Mouse (Mus musculus): ENCODE results near the gene Stox2. TPM values are rescaled to one million over a fixed set of nuclear protein-coding genes. Genes with fewer than 3 reads are reported as not detected.

The Stox2 gene
- total and polyA plus RNA-seq, 3 experiments: under 0.01 TPM; not detected in 2

GRCm38 (mm10) chr8:47154521-47154920, 291.6 kb downstream of the Stox2 start:
- Histone ChIP-seq H3K9me3 (replicated peaks; ENCODE audit: insufficient read depth, low read length) (no peaks in the 10 kb centered on the region), H3K27me3 (ENCODE audit: control insufficient read depth in 1 of 2, insufficient read depth in 2 of 2, low read length in 2 of 2) (no peaks in the 10 kb centered on the region), H3K9ac (ENCODE audit: control insufficient read depth, low read depth, low read length, poor library complexity, severe bottlenecking) (no peak overlapping the region), H3K27ac (ENCODE audit: control insufficient read depth, low read depth, low read length) (no peak overlapping the region), H3K79me2 (ENCODE audit: control insufficient read depth, insufficient read depth, low read length, poor library complexity) (no peaks in the 10 kb centered on the region), H3K4me1 (ENCODE audit: control insufficient read depth in 1 of 2, insufficient read depth in 2 of 2, low read length in 2 of 2) (no peaks in the 10 kb centered on the region), H3K4me3 (ENCODE audit: control insufficient read depth in 1 of 2, insufficient read depth in 1 of 2, low read depth in 2 of 2, low read length in 2 of 2) (no peak overlapping the region), H3K36me3 (ENCODE audit: control insufficient read depth in 1 of 2, insufficient read depth in 2 of 2, low read length in 2 of 2) (no peaks in the 10 kb centered on the region)
- peak; percentile 13 for DNase-seq (ENCODE audit: low read depth, low spot score)
- TF ChIP-seq MXI1 (IDR thresholded peaks at IDR 0.05; ENCODE audit: low read depth, low read length): no peak
- peak; percentile 31 to 42 (median 36); a peak in 4 of 6 replicates for TF ChIP-seq CTCF (IDR thresholded peaks at IDR 0.05 in 2 of 3, conservative IDR thresholded peaks at IDR 0.05 in 1 of 3; ENCODE audit: control insufficient read depth in 1 of 3, insufficient read depth in 1 of 3, low read depth in 2 of 3, low read length in 3 of 3, poor library complexity in 1 of 3, severe bottlenecking in 1 of 3)
- TF ChIP-seq SIN3A (IDR thresholded peaks at IDR 0.05; ENCODE audit: low read length): no peak
- no peak for TF ChIP-seq RCOR1 (IDR thresholded peaks at IDR 0.05; ENCODE audit: low read depth, low read length)
- peak; percentile 24; the same call in 1 of the 2 replicates for TF ChIP-seq SMC3 (IDR thresholded peaks at IDR 0.05; ENCODE audit: low read depth, low read length)
- no peak for TF ChIP-seq MYC (IDR thresholded peaks at IDR 0.05; ENCODE audit: low read depth, low read length)
- peak; percentile 8 for TF ChIP-seq RAD21 (IDR thresholded peaks at IDR 0.05; ENCODE audit: low read depth, low read length)

GRCm38 (mm10) chr8:47145258-47145657, 300.9 kb downstream of the Stox2 start:
- Histone ChIP-seq H3K4me3 (ENCODE audit: control insufficient read depth in 1 of 2, insufficient read depth in 1 of 2, low read depth in 2 of 2, low read length in 2 of 2) (no peak overlapping the region), H3K4me1 (ENCODE audit: control insufficient read depth in 1 of 2, insufficient read depth in 2 of 2, low read length in 2 of 2) (no peaks in the 10 kb centered on the region), H3K27me3 (ENCODE audit: control insufficient read depth in 1 of 2, insufficient read depth in 2 of 2, low read length in 2 of 2) (no peaks in the 10 kb centered on the region), H3K36me3 (ENCODE audit: control insufficient read depth in 1 of 2, insufficient read depth in 2 of 2, low read length in 2 of 2) (no peaks in the 10 kb centered on the region), H3K9ac (ENCODE audit: control insufficient read depth, low read depth, low read length, poor library complexity, severe bottlenecking) (no peak overlapping the region), H3K27ac (ENCODE audit: control insufficient read depth, low read depth, low read length) (no peak overlapping the region), H3K79me2 (ENCODE audit: control insufficient read depth, insufficient read depth, low read length, poor library complexity) (no peaks in the 10 kb centered on the region), H3K9me3 (replicated peaks; ENCODE audit: insufficient read depth, low read length) (no peaks in the 10 kb centered on the region)
- DNase-seq (ENCODE audit: low read depth, low spot score): no peak
- TF ChIP-seq CHD2 (IDR thresholded peaks at IDR 0.05; ENCODE audit: low read length) (no peak), BHLHE40 (IDR thresholded peaks at IDR 0.05; ENCODE audit: borderline replicate concordance, low read depth, low read length) (no peak), CTCF (IDR thresholded peaks at IDR 0.05 in 2 of 3, conservative IDR thresholded peaks at IDR 0.05 in 1 of 3; ENCODE audit: control insufficient read depth in 1 of 3, insufficient read depth in 1 of 3, low read depth in 2 of 3, low read length in 3 of 3, poor library complexity in 1 of 3, severe bottlenecking in 1 of 3) (no peak), SMC3 (IDR thresholded peaks at IDR 0.05; ENCODE audit: low read depth, low read length) (no peak), POLR2AphosphoS2 (IDR thresholded peaks at IDR 0.05; ENCODE audit: low read length) (no peak), TCF12 (IDR thresholded peaks at IDR 0.05; ENCODE audit: low read depth, low read length) (no peak), NELFE (IDR thresholded peaks at IDR 0.05; ENCODE audit: low read depth, low read length) (no peak), E2F4 (IDR thresholded peaks at IDR 0.05; ENCODE audit: borderline replicate concordance, low read depth, low read length) (no peak), HCFC1 (IDR thresholded peaks at IDR 0.05; ENCODE audit: low read depth, low read length) (no peak), ETS1 (IDR thresholded peaks at IDR 0.05; ENCODE audit: low read depth, low read length) (no peak)

GRCm38 (mm10) chr8:47136047-47136446, 310.1 kb downstream of the Stox2 start:
- DNase-seq (ENCODE audit: low read depth, low spot score): no peak
- Histone ChIP-seq H3K27me3 (ENCODE audit: control insufficient read depth in 1 of 2, insufficient read depth in 2 of 2, low read length in 2 of 2) (no peaks in the 10 kb centered on the region), H3K27ac (ENCODE audit: control insufficient read depth, low read depth, low read length) (no peak overlapping the region), H3K9ac (ENCODE audit: control insufficient read depth, low read depth, low read length, poor library complexity, severe bottlenecking) (no peak overlapping the region), H3K36me3 (ENCODE audit: control insufficient read depth in 1 of 2, insufficient read depth in 2 of 2, low read length in 2 of 2) (no peaks in the 10 kb centered on the region), H3K4me3 (ENCODE audit: control insufficient read depth in 1 of 2, insufficient read depth in 1 of 2, low read depth in 2 of 2, low read length in 2 of 2) (no peak overlapping the region), H3K9me3 (replicated peaks; ENCODE audit: insufficient read depth, low read length) (no peaks in the 10 kb centered on the region), H3K79me2 (ENCODE audit: control insufficient read depth, insufficient read depth, low read length, poor library complexity) (no peaks in the 10 kb centered on the region), H3K4me1 (ENCODE audit: control insufficient read depth in 1 of 2, insufficient read depth in 2 of 2, low read length in 2 of 2) (no peaks in the 10 kb centered on the region)
- TF ChIP-seq ZNF384 (IDR thresholded peaks at IDR 0.05; ENCODE audit: low read depth, low read length) (no peak), UBTF (IDR thresholded peaks at IDR 0.05; ENCODE audit: borderline replicate concordance, insufficient read depth, low read depth, low read length) (no peak), RCOR1 (IDR thresholded peaks at IDR 0.05; ENCODE audit: low read depth, low read length) (no peak), CHD2 (IDR thresholded peaks at IDR 0.05; ENCODE audit: low read length) (no peak), NELFE (IDR thresholded peaks at IDR 0.05; ENCODE audit: low read depth, low read length) (no peak), JUND (IDR thresholded peaks at IDR 0.05; ENCODE audit: low read depth, low read length) (no peak), POLR2A (IDR thresholded peaks at IDR 0.05; ENCODE audit: control insufficient read depth in 1 of 2, insufficient read depth in 1 of 2, low read depth in 1 of 2, low read length in 2 of 2, poor library complexity in 1 of 2) (no peak), ZC3H11A (IDR thresholded peaks at IDR 0.05; ENCODE audit: low read depth, low read length) (no peak), EP300 (IDR thresholded peaks at IDR 0.05; ENCODE audit: low read depth in 1 of 2, low read length in 2 of 2) (no peak), CTCF (IDR thresholded peaks at IDR 0.05 in 2 of 3, conservative IDR thresholded peaks at IDR 0.05 in 1 of 3; ENCODE audit: control insufficient read depth in 1 of 3, insufficient read depth in 1 of 3, low read depth in 2 of 3, low read length in 3 of 3, poor library complexity in 1 of 3, severe bottlenecking in 1 of 3) (no peak), POLR2AphosphoS2 (IDR thresholded peaks at IDR 0.05; ENCODE audit: low read length) (no peak), E2F4 (IDR thresholded peaks at IDR 0.05; ENCODE audit: borderline replicate concordance, low read depth, low read length) (no peak), GABPA (IDR thresholded peaks at IDR 0.05; ENCODE audit: low read depth, low read length) (no peak), NRF1 (IDR thresholded peaks at IDR 0.05; ENCODE audit: insufficient read depth, low read depth, low read length, poor library complexity, severe bottlenecking) (no peak), ETS1 (IDR thresholded peaks at IDR 0.05; ENCODE audit: low read depth, low read length) (no peak), TCF12 (IDR thresholded peaks at IDR 0.05; ENCODE audit: low read depth, low read length) (no peak), ZKSCAN1 (IDR thresholded peaks at IDR 0.05; ENCODE audit: low read depth, low read length) (no peak), HCFC1 (IDR thresholded peaks at IDR 0.05; ENCODE audit: low read depth, low read length) (no peak)

Measured in MEL (cell line).